ENCODE assay signal across 8 mouse cellular contexts in genomic region chr4:130906296-130906695, GRCm38 (mm10). TPM values are rescaled to one million over a fixed set of nuclear protein-coding genes. Genes with fewer than 3 reads are reported as not detected.
DNase-seq lines count a peak whose midpoint lies in the region; ATAC-seq lines count a peak whose summit lies in the region.

No protein-coding gene starts in this region.

- no peaks in the 10 kb centered on the region for H3K9me3 ChIP-seq in embryonic facial prominence, embryonic 15.5 days (replicated peaks)
- no peaks in the 10 kb centered on the region for H3K9me3 ChIP-seq in forebrain, embryonic 12.5 days

- peaks cover 20% of the 10 kb centered on the region for H3K4me1 ChIP-seq in embryonic facial prominence, embryonic 15.5 days
- peaks cover 37% of the 10 kb centered on the region for H3K4me1 ChIP-seq in forebrain, embryonic 12.5 days

- 35% methylated on average over 8 of the region's 8 CpGs for WGBS in embryonic facial prominence, embryonic 15.5 days
- WGBS in forebrain, embryonic 12.5 days = 38% methylated on average over 8 of the region's 8 CpGs

- H3K27ac ChIP-seq in embryonic facial prominence, embryonic 15.5 days (replicated peaks) = no peak overlapping the region
- H3K27ac ChIP-seq in forebrain, embryonic 12.5 days = no peak overlapping the region

- no peak overlapping the region for H3K9ac ChIP-seq in embryonic facial prominence, embryonic 15.5 days
- no peak overlapping the region for H3K9ac ChIP-seq in forebrain, embryonic 12.5 days

- intact Hi-C loops in left cerebral cortex, postnatal 36 days (cut with DNase I) = no loop called here

- DNase-seq in layer of hippocampus, postnatal 14 days (ENCODE audit: low spot score in 2 of 2) = peak; percentile 31 to 60
- DNase-seq in layer of hippocampus, postnatal 25 days (ENCODE audit: extremely low spot score in 1 of 2, low spot score in 1 of 2) = no peak
- peak; percentile 77 for DNase-seq in adrenal gland, postnatal 14 days
- DNase-seq in kidney, adult 9 months = peak; percentile 15
- DNase-seq in lung, postnatal 25 days (ENCODE audit: low spot score) = no peak
- DNase-seq in left cerebral cortex, postnatal 36 days (ENCODE audit: low spot score in 2 of 2) = no peak

- H3K36me3 ChIP-seq in embryonic facial prominence, embryonic 15.5 days = no peaks in the 10 kb centered on the region
- no peaks in the 10 kb centered on the region for H3K36me3 ChIP-seq in forebrain, embryonic 12.5 days (replicated peaks)

- no peaks in the 10 kb centered on the region for H3K27me3 ChIP-seq in embryonic facial prominence, embryonic 15.5 days
- H3K27me3 ChIP-seq in forebrain, embryonic 12.5 days = no peaks in the 10 kb centered on the region

- no peak overlapping the region for H3K4me2 ChIP-seq in embryonic facial prominence, embryonic 15.5 days (replicated peaks)
- no peak overlapping the region for H3K4me2 ChIP-seq in forebrain, embryonic 12.5 days

- ATAC-seq in embryonic facial prominence, embryonic 15.5 days (ENCODE audit: insufficient number of reproducible peaks, low FRiP score, low TSS enrichment, low read depth) = peak; percentile 16; the same call in 1 of the 2 replicates
- ATAC-seq in forebrain, embryonic 12.5 days (ENCODE audit: low FRiP score) = no peak

- no peak overlapping the region for H3K4me3 ChIP-seq in embryonic facial prominence, embryonic 15.5 days (replicated peaks)
- H3K4me3 ChIP-seq in forebrain, embryonic 12.5 days (replicated peaks) = no peak overlapping the region

RNA-seq across cellular contexts. Expression of gene Laptm5, which starts 6.6 kb away (rescaled TPM):
- total RNA-seq in layer of hippocampus, postnatal 14 days (2021) = 10 to 100 TPM; 33.2 to 37.8 TPM
- total RNA-seq in layer of hippocampus, postnatal 25 days (2021) = 10 to 100 TPM; 37.3 to 39.6 TPM
- total RNA-seq in adrenal gland, postnatal 14 days (2021) = 15.2 and 52.4 TPM in 2 replicates
- polyA plus RNA-seq in embryonic facial prominence, embryonic 15.5 days (2015; fragmentation: Nextera tagmentation; extraction: Ambion mirVana) = 65.7 and 66.3 TPM in 2 replicates
- 10 to 100 TPM; 33.3 to 38.6 TPM for total RNA-seq in left cerebral cortex, postnatal 36 days (2021)
- polyA plus RNA-seq in forebrain, embryonic 12.5 days (2016; fragmentation: Nextera tagmentation; extraction: Ambion mirVana) = 16.8 and 17.0 TPM in 2 replicates

RNA-seq across cellular contexts. Expression of gene Matn1, which starts 37.9 kb away (rescaled TPM):
- total RNA-seq in layer of hippocampus, postnatal 14 days (2021) = 1 to 10 TPM; 2.3 TPM
- 1 to 10 TPM; 2.0 to 2.1 TPM for total RNA-seq in layer of hippocampus, postnatal 25 days (2021)
- total RNA-seq in adrenal gland, postnatal 14 days (2021) = not detected in 2 replicates
- 31.2 and 85.1 TPM in 2 replicates for polyA plus RNA-seq in embryonic facial prominence, embryonic 15.5 days (2015; fragmentation: Nextera tagmentation; extraction: Ambion mirVana)
- 1 to 10 TPM; 1.4 to 1.7 TPM for total RNA-seq in left cerebral cortex, postnatal 36 days (2021)
- 0.22 and 0.26 TPM in 2 replicates for polyA plus RNA-seq in forebrain, embryonic 12.5 days (2016; fragmentation: Nextera tagmentation; extraction: Ambion mirVana)

Comparison
In these comparisons a context has a peak if more than half of its experiments do, and no peak if none do; other contexts are left out.
1. DNase-seq: peak in layer of hippocampus, postnatal 14 days (2 of 2), adrenal gland, postnatal 14 days (single experiment) and kidney, adult 9 months (single experiment); none in layer of hippocampus, postnatal 25 days (0 of 2), lung, postnatal 25 days (single experiment) and left cerebral cortex, postnatal 36 days (0 of 2).